Mouse (Mus musculus): ENCODE results near the gene Acsl5.

The Acsl5 gene

GRCm38 (mm10) chr19:55239766-55240426, 11.8 kb upstream of the Acsl5 start:
- no peak for DNase-seq (ENCODE audit: low read depth in 2 of 2, low spot score in 2 of 2)

- no peak for DNase-seq (ENCODE audit: low read depth in 2 of 2, low spot score in 2 of 2)
Observed at GRCm38 (mm10) chr19:55241186-55241645, 10.5 kb upstream of the Acsl5 start, which contains the start of gene Gucy2g. Gene Gucy2g (minus strand): TSS chr19:55241236.

- no peak for DNase-seq (ENCODE audit: low read depth in 2 of 2, low spot score in 2 of 2)
Observed at GRCm38 (mm10) chr19:55244791-55245231, 6.9 kb upstream of the Acsl5 start.

GRCm38 (mm10) chr19:55247563-55247962, 4.2 kb upstream of the Acsl5 start:
- no peak for DNase-seq (ENCODE audit: low read depth in 2 of 2, low spot score in 2 of 2)

- no peak for DNase-seq (ENCODE audit: low read depth in 2 of 2, low spot score in 2 of 2)
Observed at GRCm38 (mm10) chr19:55247991-55248520, 3.7 kb upstream of the Acsl5 start.

GRCm38 (mm10) chr19:55250451-55250850, 1.3 kb upstream of the Acsl5 start:
- DNase-seq (ENCODE audit: low read depth in 2 of 2, low spot score in 2 of 2), result no peak

GRCm38 (mm10) chr19:55253239-55253569, 1.5 kb downstream of the Acsl5 start:
- DNase-seq (ENCODE audit: low read depth in 2 of 2, low spot score in 2 of 2), result peak in 1 of 2 experiments; percentile 2

- peak; percentile 11 to 35 for DNase-seq (ENCODE audit: low read depth in 2 of 2, low spot score in 2 of 2)
Observed at GRCm38 (mm10) chr19:55253570-55254441, 2.1 kb downstream of the Acsl5 start.

- DNase-seq (ENCODE audit: low read depth in 2 of 2, low spot score in 2 of 2), result peak in 1 of 2 experiments; percentile 26
Observed at GRCm38 (mm10) chr19:55254513-55255016, 2.8 kb downstream of the Acsl5 start.

- DNase-seq (ENCODE audit: low read depth in 2 of 2, low spot score in 2 of 2), result no peak
Observed at GRCm38 (mm10) chr19:55256156-55256555, 4.4 kb downstream of the Acsl5 start.

- no peak for DNase-seq (ENCODE audit: low read depth in 2 of 2, low spot score in 2 of 2)
Observed at GRCm38 (mm10) chr19:55257656-55258375, 6.1 kb downstream of the Acsl5 start.

- no peak for DNase-seq (ENCODE audit: low read depth in 2 of 2, low spot score in 2 of 2)
Observed at GRCm38 (mm10) chr19:55258514-55258913, 6.8 kb downstream of the Acsl5 start.

- DNase-seq (ENCODE audit: low read depth in 2 of 2, low spot score in 2 of 2), result no peak
Observed at GRCm38 (mm10) chr19:55260389-55261184, 8.8 kb downstream of the Acsl5 start.

- DNase-seq (ENCODE audit: low read depth in 2 of 2, low spot score in 2 of 2), result no peak
Observed at GRCm38 (mm10) chr19:55265269-55265668, 13.5 kb downstream of the Acsl5 start.

- DNase-seq (ENCODE audit: low read depth in 2 of 2, low spot score in 2 of 2), result no peak
Observed at GRCm38 (mm10) chr19:55266786-55267185, 15.0 kb downstream of the Acsl5 start.

- no peak for DNase-seq (ENCODE audit: low read depth in 2 of 2, low spot score in 2 of 2)
Observed at GRCm38 (mm10) chr19:55268150-55268549, 16.4 kb downstream of the Acsl5 start.

GRCm38 (mm10) chr19:55269051-55269450, 17.3 kb downstream of the Acsl5 start:
- no peak for DNase-seq (ENCODE audit: low read depth in 2 of 2, low spot score in 2 of 2)

- no peak for DNase-seq (ENCODE audit: low read depth in 2 of 2, low spot score in 2 of 2)
Observed at GRCm38 (mm10) chr19:55271448-55271847, 19.7 kb downstream of the Acsl5 start.

- no peak for DNase-seq (ENCODE audit: low read depth in 2 of 2, low spot score in 2 of 2)
Observed at GRCm38 (mm10) chr19:55273340-55273739, 21.6 kb downstream of the Acsl5 start.

- no peak for DNase-seq (ENCODE audit: low read depth in 2 of 2, low spot score in 2 of 2)
Observed at GRCm38 (mm10) chr19:55276100-55276499, 24.4 kb downstream of the Acsl5 start.

Measured in CD8-positive naive resting alpha-beta T cell, adult 2 months (primary cell).